ENCODE assay signal across 24 mouse cellular contexts in genomic region chr12:26551168-26551926, GRCm38 (mm10).
DNase-seq lines count a peak whose midpoint lies in the region; ATAC-seq lines count a peak whose summit lies in the region.
"Had no signal": no experiment of that assay in that cellular context is flagged by ENCODE, and none has a peak within 500 bp of the region (broad histone marks: within the 10 kb centered on the region; RNA-seq: fewer than 3 reads in every experiment).

No protein-coding gene starts in this region.

- 44% methylated on average over 10 of the region's 10 CpGs for WGBS in intestine, embryonic 14.5 days
- 47% methylated on average over 10 of the region's 10 CpGs for WGBS in intestine, embryonic 15.5 days
- WGBS in hindbrain, embryonic 13.5 days, result 46% methylated on average over 10 of the region's 10 CpGs
- 31% methylated on average over 10 of the region's 10 CpGs for WGBS in midbrain, embryonic 14.5 days

- no peaks in the 10 kb centered on the region for H3K9me3 ChIP-seq in intestine, embryonic 14.5 days (ENCODE audit: control insufficient read depth, low read length)
- no peaks in the 10 kb centered on the region for H3K9me3 ChIP-seq in intestine, embryonic 15.5 days
- H3K9me3 ChIP-seq in hindbrain, embryonic 13.5 days, result no peaks in the 10 kb centered on the region
- H3K9me3 ChIP-seq in midbrain, embryonic 14.5 days (ENCODE audit: control insufficient read depth, low read length), result no peaks in the 10 kb centered on the region
- H3K9me3 ChIP-seq: liver, embryonic 13.5 days; lung, embryonic 15.5 days; stomach, embryonic 15.5 days had no signal

- no peak overlapping the region for H3K27ac ChIP-seq in intestine, embryonic 14.5 days (ENCODE audit: low read depth)
- no peak overlapping the region for H3K27ac ChIP-seq in intestine, embryonic 15.5 days
- peak overlapping the region; percentile 78 for H3K27ac ChIP-seq in hindbrain, embryonic 13.5 days
- peak overlapping the region; percentile 56 for H3K27ac ChIP-seq in midbrain, embryonic 14.5 days (replicated peaks; ENCODE audit: low read depth, low read length)
- H3K27ac ChIP-seq: kidney, postnatal 0 days; left cerebral cortex, adult 2 months; limb, embryonic 12.5 days; liver, embryonic 13.5 days; lung, embryonic 15.5 days; stomach, embryonic 15.5 days had no signal

- peaks cover 8% of the 10 kb centered on the region for H3K4me1 ChIP-seq in intestine, embryonic 14.5 days (replicated peaks; ENCODE audit: control insufficient read depth, insufficient read depth, low read length)
- no peaks in the 10 kb centered on the region for H3K4me1 ChIP-seq in intestine, embryonic 15.5 days (replicated peaks)
- H3K4me1 ChIP-seq in hindbrain, embryonic 13.5 days (replicated peaks), result peaks cover 28% of the 10 kb centered on the region
- H3K4me1 ChIP-seq in midbrain, embryonic 14.5 days (ENCODE audit: control insufficient read depth, insufficient read depth, low read length), result peaks cover 20% of the 10 kb centered on the region
- H3K4me1 ChIP-seq: liver, embryonic 13.5 days had no signal

- H3K4me2 ChIP-seq in intestine, embryonic 14.5 days (ENCODE audit: low read length), result no peak overlapping the region
- H3K4me2 ChIP-seq in intestine, embryonic 15.5 days (replicated peaks), result no peak overlapping the region
- H3K4me2 ChIP-seq in hindbrain, embryonic 13.5 days, result no peak overlapping the region
- H3K4me2 ChIP-seq in midbrain, embryonic 14.5 days (ENCODE audit: low read length), result no peak overlapping the region
- H3K4me2 ChIP-seq: heart, embryonic 12.5 days; limb, embryonic 12.5 days; liver, embryonic 13.5 days; lung, embryonic 15.5 days; stomach, embryonic 15.5 days had no signal

- ATAC-seq in intestine, embryonic 14.5 days (replicated peaks; ENCODE audit: low FRiP score, low TSS enrichment, low read depth), result no peak
- ATAC-seq in intestine, embryonic 15.5 days, result no peak
- no peak for ATAC-seq in hindbrain, embryonic 13.5 days (ENCODE audit: low FRiP score)
- ATAC-seq in midbrain, embryonic 14.5 days (ENCODE audit: low FRiP score, low TSS enrichment), result no peak
- no peak for ATAC-seq in erythroblast, adult 5-6 weeks (replicated peaks; ENCODE audit: low FRiP score, poor library complexity, severe bottlenecking)
- ATAC-seq: activated CD4-positive, CD25-positive, alpha-beta regulatory T cell, adult 4 months; Patski had no signal

- no peaks in the 10 kb centered on the region for H3K36me3 ChIP-seq in intestine, embryonic 14.5 days (ENCODE audit: control insufficient read depth, insufficient read depth, low read length)
- no peaks in the 10 kb centered on the region for H3K36me3 ChIP-seq in intestine, embryonic 15.5 days
- no peaks in the 10 kb centered on the region for H3K36me3 ChIP-seq in hindbrain, embryonic 13.5 days
- no peaks in the 10 kb centered on the region for H3K36me3 ChIP-seq in midbrain, embryonic 14.5 days (ENCODE audit: control insufficient read depth, insufficient read depth, low read length)
- H3K36me3 ChIP-seq: heart, embryonic 12.5 days; limb, embryonic 12.5 days; liver, embryonic 13.5 days; lung, embryonic 15.5 days; stomach, embryonic 15.5 days had no signal

- no peak overlapping the region for H3K4me3 ChIP-seq in intestine, embryonic 14.5 days (ENCODE audit: low read depth, low read length)
- H3K4me3 ChIP-seq in intestine, embryonic 15.5 days (replicated peaks), result no peak overlapping the region
- no peak overlapping the region for H3K4me3 ChIP-seq in hindbrain, embryonic 13.5 days
- H3K4me3 ChIP-seq in midbrain, embryonic 14.5 days (replicated peaks; ENCODE audit: low read depth, low read length), result no peak overlapping the region
- H3K4me3 ChIP-seq: heart, embryonic 12.5 days; left cerebral cortex, adult 2 months; limb, embryonic 12.5 days; liver, embryonic 13.5 days; lung, embryonic 15.5 days; stomach, embryonic 15.5 days had no signal

- peak; percentile 41 for DNase-seq in intestine, embryonic 14.5 days (ENCODE audit: low spot score)
- peak; percentile 55 for DNase-seq in midbrain, embryonic 14.5 days
- no peak for DNase-seq in cerebellum, adult 18-20 months
- DNase-seq in lung, postnatal 36 days, result no peak
- DNase-seq: adrenal gland, postnatal 25 days; cerebellum, adult 9-11 months; embryo, embryonic 11 days; gastrocnemius, postnatal 36 days; heart, postnatal 36 days; kidney, adult 11 months; liver, embryonic 13.5 days; right cerebral cortex, postnatal 14 days; thymus, adult 2 months had no signal

- no peak overlapping the region for H3K9ac ChIP-seq in intestine, embryonic 14.5 days (ENCODE audit: low read length)
- no peak overlapping the region for H3K9ac ChIP-seq in intestine, embryonic 15.5 days
- H3K9ac ChIP-seq in hindbrain, embryonic 13.5 days, result 0 out of 2 replicates have a peak overlapping the region, but pooled peaks have one; percentile 40
- no peak overlapping the region for H3K9ac ChIP-seq in midbrain, embryonic 14.5 days (replicated peaks; ENCODE audit: low read length)
- H3K9ac ChIP-seq: heart, embryonic 12.5 days; limb, embryonic 12.5 days; liver, embryonic 13.5 days; lung, embryonic 15.5 days; stomach, embryonic 15.5 days had no signal

- H3K27me3 ChIP-seq in intestine, embryonic 14.5 days (replicated peaks; ENCODE audit: control insufficient read depth, insufficient read depth, low read length), result no peaks in the 10 kb centered on the region
- no peaks in the 10 kb centered on the region for H3K27me3 ChIP-seq in intestine, embryonic 15.5 days (replicated peaks)
- no peaks in the 10 kb centered on the region for H3K27me3 ChIP-seq in hindbrain, embryonic 13.5 days
- no peaks in the 10 kb centered on the region for H3K27me3 ChIP-seq in midbrain, embryonic 14.5 days (ENCODE audit: control insufficient read depth, insufficient read depth, low read length)
- H3K27me3 ChIP-seq: heart, embryonic 12.5 days; limb, embryonic 12.5 days; liver, embryonic 13.5 days; lung, embryonic 15.5 days; Patski; stomach, embryonic 15.5 days had no signal

Comparison
In these comparisons a context has a peak if more than half of its experiments do, and no peak if none do; other contexts are left out.
1. DNase-seq: peak in intestine, embryonic 14.5 days (single experiment) and midbrain, embryonic 14.5 days (single experiment); none in cerebellum, adult 18-20 months (0 of 2) and lung, postnatal 36 days (single experiment).
2. H3K27ac ChIP-seq: peak in hindbrain, embryonic 13.5 days (single experiment) and midbrain, embryonic 14.5 days (single experiment); none in intestine, embryonic 14.5 days (single experiment) and intestine, embryonic 15.5 days (single experiment).